Mouse (Mus musculus) thymus, adult 2 months (tissue): Measurements from ENCODE around the gene Adgrl3.

Experiments used
- CTCF ChIP-seq: fragments of 200-500 bp; IDR thresholded peaks from 2 replicates; pipeline ENCODE4 v1.5.1; 2012; ENCODE audit warnings: mild to moderate bottlenecking, control low read depth, low read length, moderate library complexity, borderline replicate concordance; ENCODE audit not compliant: control insufficient read depth, poor library complexity, insufficient read depth; ENCODE audit errors: extremely low read depth
- POLR2A ChIP-seq: fragments of 200-500 bp; IDR thresholded peaks from 2 replicates; pipeline ENCODE4 v1.6.1; 2012; ENCODE audit warnings: mild to moderate bottlenecking, low read length, control low read depth, moderate library complexity; ENCODE audit not compliant: control insufficient read depth, poor library complexity, insufficient read depth; ENCODE audit errors: extremely low read depth

DNA sequence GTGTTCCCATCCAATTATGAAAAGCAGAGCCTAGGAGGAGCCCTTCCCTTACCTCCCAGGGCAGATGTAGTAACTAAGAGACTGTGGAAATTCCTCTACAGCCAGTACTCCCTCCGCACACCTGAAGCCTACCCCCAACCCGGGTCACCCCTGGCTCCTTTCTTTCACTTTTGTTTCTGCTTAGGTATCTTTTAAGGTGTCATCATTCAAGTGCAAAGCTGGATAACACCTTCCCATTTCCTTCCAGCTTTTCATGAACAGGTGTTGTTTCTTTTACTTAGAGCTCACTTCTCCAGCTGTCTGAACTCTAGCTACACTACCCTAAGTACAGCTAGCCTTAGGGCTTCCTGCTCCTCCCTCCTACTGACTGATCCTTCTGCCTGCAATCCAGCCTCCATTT, 634.0 kb downstream of the Adgrl3 start:
- TF ChIP-seq CTCF (no peak), POLR2A (no peak)
